Mouse (Mus musculus) gastrocnemius, postnatal 4 days (tissue): Measurements from ENCODE around the gene Setd4. TPM values are rescaled to one million over a fixed set of nuclear protein-coding genes. Genes with fewer than 3 reads are reported as not detected.
A peak's percentile ranks its signal among the peaks of the same experiment; 100 is the strongest.
"Not testable (repeated sequence)": the region's sequence is repeated elsewhere in the genome, so short reads cannot be mapped to it uniquely, and the experiment has no call there.

ENCODE experiments used
- DNase-seq, 2 experiments: peaks; one replicate each; pipeline ENCODE4 v3.0.0; 2021 to 2022; ENCODE audit warnings: low spot score in 2 of 2, mixed read lengths in 2 of 2
- long read RNA-seq, 2 experiments: library from polyadenylated mRNA; stranded (forward); transcript quantifications; one replicate each; pipeline ENCODE4 v2.0.0; 2021
- total RNA-seq, 2 experiments: library from RNA; stranded (reverse); gene quantifications; 2 replicates each; pipeline ENCODE4 v1.2.3; 2021

Setd4 gene
- 1 to 10 TPM; 2.4 to 3.7 TPM for total RNA-seq
- long read RNA-seq, experiment 1, partial matches to known transcripts = 0 of 2 reads
- long read RNA-seq, experiment 1, other reads (novel, unspliced or antisense) = 2 of 2 reads
- long read RNA-seq, experiment 2, partial matches to known transcripts = 0 of 4 reads
- long read RNA-seq, experiment 2, other reads (novel, unspliced or antisense) = 4 of 4 reads

DNA sequence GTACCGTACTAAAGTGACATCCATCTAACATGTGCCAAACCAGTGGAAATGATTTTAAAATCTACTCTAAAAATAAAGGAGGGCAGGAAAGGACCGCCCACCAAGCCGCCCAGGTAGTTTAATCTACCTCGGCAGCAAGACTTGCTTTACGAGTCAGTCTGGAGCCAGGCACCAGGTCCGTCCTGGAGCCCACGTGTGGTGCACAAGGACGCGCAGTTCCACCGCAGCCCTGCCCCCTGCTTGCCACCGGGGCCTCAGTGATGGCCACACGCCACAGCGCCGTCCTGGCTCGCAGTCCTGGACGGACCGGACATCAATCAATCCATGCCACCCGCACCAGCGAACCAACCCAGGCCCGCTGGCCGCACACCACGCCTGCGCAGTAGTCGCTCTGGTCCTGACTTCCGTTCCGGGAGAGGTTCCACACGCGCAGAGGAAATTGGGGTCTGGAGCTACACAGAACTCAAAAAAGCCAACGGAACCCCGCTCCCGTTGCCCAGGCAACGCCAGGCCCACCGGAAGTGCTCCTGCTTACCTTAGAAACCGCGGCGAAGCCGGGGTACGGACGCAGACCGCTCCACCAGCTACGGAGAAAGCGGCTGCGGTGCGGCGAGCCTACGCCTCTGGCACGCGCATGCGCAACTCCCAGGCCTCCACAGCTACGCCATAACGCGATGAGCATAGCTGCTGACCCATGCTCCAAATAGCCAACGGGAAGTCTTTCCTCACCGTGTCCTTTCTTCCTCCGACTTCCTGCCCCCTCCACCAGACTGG, at the start of gene Setd4:
TSS of gene Setd4 (minus strand) at position 625 of the 774 bp plus-strand sequence.
- peak; percentile 79 to 92 for DNase-seq

DNA sequence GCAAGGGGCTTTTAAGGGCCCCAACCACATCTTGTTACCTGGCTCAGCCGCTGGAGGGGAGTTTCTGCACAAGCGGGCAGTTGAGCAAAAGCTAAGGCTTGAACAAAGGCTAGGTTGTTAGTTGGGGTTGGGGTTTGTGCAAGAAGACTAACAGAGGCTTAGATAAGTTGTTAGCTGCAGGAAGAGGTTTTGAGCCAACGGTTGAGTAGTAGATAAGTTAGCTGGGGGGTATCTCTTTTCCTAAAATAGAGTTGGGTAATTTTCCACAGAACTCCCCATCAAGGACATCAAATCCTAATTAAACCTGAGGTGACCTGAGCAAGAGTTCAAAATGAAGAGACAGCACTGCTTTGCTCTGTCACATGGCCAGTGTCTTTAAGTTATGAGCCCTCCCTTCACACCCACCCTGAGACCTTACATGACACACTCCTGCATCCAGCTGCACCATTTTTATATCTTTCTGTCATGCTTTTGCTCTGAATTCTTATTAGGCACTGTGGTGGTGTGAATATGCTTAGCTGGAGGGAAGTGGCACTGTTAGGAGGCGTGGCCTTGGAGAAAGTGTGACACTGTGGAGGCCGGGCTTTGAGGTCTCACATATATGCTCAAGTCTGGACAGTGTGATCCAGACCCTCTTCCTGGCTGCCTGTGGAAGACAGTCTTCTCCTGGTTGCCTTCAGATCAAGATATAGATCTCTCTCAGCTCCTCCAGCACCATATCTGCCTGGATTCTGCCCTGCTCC, 44.7 kb upstream of the Setd4 start:
- DNase-seq = no peak

DNA sequence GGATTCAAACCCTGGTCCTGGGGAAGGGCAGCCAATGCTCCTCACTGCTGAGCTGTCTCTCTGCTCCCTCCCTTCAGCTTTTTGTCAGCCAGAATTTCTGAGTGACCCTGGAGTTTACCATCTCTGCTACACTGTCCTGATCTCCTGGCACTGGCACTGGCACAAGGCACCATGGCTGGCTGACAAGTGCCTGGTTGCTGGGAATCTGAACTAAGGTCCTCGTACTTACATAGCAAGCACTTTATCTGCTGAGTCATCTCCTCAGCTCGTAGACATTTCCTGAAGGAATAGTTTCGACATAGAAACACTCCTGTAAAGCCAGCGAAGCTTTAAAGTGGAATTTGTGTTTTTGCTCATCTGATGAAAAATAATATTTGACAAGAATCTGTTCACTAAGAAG, 40.1 kb upstream of the Setd4 start:
- no peak for DNase-seq

DNA sequence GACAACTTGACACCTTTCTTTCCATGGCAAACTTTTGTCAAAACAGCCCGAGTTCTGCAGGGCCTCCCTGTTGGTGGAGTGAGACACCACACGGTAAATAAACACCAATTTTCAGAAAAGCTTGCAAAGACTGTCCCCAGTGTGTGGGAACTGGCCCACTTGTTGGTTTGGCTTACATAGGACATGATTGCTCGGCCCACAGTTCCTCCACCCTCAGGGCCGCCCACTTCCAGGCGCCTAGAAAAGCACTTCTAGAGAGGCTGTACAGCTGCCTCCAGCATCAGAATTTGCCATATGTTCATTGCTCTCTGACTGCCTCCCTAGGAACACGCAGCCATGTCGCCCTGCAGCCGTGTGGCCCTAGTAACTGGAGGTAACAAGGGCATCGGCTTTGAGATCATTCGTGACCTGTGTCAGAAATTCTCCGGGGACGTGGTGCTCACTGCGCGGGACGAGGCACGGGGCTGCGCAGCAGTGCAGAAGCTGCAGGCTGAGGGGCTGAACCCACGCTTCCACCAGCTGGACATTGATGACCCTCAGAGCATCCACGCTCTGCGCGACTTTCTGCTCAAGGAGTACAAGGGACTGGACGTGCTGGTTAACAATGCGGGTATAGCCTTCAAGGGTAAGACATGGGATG, 24.0 kb upstream of the Setd4 start, which contains the start of gene Gm5678:
TSS of gene Gm5678 (plus strand) at position 337 of the 640 bp plus-strand sequence.
- DNase-seq = no peak

DNA sequence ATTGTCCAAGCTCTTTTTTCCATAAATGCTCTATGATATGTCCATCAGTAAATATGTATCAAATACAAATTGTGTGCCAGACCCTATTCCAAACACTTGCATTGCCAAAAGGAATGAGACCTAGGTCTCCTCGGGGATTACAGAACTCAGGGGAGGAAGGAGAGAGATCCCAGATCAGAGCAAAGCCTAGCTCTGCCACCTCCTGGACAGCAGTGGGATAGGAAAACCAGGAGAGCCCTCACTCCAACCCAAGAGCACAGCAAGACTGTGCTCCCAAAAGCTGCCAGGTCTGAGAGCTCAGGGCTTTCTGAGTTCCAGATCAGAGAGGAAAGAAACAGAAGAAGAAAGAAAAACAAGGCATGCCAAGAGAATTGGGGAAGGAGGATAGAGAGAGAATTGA, 22.9 kb upstream of the Setd4 start:
- DNase-seq = no peak

DNA sequence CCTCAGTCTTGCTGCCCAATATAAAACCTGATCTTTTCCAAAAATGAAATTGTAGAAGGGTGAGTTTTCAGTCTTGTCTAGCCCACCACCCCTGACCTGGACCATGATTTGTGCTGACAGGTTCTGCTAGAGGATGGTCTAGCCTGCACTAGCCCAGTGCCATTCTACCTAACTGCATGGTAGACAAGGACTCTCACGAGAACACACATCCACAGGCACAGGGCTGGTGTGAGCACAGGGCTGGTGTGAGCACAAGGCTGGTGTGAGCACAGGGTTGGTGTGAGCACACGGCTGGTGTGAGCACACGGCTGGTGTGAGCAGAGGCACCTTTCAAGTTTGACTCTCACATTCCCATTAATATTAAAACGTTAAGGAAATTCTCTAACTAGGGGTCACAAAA, 20.8 kb upstream of the Setd4 start:
- no peak for DNase-seq

DNA sequence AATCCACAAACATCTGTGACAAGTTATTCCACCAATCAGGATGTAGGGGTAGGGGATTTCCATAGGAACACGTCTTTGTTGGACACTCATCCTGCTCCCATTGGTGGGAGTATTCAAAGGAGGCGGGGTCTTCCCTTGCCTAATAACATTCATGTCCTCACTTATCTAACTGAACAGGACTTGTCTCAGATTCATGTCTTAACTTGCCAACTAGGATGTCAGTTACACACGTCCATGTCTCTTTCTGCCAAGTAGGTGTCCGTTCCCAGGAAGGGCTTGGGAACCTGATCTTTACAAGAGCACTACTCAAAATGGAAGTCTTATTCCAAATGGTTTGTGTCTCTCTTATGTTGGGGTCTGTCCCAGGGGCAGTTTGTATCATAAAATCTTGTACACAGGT, 19.9 kb upstream of the Setd4 start:
- not testable (repeated sequence) for DNase-seq

DNA sequence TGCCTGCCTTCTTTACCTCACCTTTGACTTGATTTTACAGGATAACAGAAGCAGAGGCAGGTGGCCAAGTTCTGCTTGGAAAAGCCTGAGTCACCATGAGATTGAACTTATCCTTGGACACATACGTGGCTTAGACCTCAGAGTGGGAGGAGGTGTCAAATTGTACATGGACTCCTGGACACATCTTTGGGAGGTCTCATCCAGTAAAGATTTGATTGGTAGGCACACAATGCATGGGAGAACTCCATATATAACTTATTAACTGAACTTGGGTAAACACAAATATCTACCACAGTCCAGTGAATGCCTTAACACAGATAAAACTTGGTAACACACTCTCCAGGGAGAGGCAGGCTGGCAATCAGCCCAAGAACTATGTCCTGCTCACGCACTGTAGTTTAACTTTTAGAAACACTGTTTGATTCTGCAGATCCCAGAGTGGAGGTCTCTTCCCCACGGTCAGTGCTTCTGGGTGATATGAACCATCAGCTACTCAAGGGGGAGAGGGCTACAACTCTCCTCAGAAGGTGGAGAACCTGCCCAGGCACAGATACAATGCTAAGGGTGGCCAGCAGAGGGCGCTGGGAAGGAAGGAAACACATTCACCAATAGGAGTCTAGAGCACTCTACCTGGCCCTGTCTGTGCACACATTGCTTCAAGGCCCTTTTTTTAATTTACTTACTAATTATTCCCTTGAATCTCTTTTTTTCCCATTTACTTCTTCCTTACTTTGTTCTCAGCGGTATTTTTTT, 11.4 kb upstream of the Setd4 start:
- peak; percentile 42 to 48 for DNase-seq

DNA sequence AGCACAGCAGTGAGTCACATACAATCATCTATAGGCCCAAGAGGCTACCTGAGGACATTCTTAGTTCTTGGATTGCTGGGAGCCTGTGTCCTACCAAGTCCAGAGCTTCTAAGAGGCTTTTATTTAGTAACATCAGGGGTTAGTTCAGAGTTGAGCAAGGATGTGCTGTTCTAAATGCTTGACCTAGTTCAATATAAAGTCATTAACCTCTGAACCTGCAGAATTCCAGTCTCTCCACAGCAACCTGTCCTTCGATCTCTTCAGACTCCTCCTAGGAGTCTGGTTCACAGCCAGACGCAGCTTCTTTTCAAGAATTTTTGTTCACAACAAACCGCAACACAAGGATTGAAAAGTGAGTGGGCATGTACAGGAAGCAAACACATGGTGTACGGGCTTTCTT, 7.1 kb upstream of the Setd4 start:
- no peak for DNase-seq

DNA sequence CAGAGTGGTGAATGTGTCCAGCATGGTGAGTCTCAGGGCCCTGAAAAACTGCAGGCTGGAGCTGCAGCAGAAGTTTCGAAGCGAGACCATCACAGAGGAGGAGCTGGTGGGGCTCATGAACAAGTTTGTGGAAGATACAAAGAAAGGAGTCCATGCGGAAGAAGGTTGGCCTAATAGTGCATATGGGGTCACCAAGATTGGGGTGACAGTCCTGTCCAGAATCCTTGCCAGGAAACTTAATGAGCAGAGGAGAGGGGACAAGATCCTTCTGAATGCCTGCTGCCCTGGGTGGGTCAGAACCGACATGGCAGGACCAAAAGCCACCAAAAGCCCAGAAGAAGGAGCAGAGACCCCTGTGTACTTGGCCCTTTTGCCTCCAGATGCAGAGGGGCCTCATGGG, 5.9 kb upstream of the Setd4 start:
- DNase-seq = no peak

DNA sequence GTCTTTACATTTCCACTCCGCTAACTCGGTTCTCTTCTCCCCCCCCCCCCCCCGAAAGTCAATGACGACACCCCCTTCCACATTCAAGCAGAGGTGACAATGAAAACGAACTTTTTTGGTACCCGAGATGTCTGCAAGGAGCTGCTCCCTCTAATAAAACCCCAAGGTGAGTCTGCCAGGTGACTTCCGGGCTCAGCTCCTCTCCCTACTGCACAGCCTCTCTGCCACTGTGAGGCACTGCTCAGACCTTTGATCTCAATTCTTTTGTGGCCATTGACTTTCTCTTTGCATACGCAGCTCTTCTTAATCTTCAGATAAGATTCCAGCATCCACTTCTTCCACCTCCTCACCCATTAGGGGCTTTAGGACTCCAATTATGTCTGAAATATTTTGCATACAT, 4.9 kb upstream of the Setd4 start:
- DNase-seq = no peak

DNA sequence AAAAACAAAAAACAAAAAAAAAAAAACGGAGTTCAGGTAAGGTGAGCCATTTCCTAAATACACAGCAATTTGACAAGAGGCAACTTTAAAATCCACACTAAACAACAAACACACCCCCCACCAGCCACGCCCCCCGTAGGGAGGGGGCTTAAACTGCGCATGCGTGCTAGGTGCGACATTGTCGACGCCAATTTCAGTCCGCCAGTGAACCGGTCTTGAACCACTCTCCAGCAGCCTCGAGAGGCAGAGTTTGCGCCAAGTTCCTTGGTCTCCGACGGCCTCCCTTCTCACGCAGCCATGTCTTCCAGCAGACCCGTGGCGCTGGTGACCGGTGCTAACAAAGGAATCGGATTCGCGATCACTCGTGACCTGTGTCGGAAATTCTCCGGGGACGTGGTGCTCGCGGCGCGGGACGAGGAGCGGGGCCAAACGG, 3.8 kb upstream of the Setd4 start:
- DNase-seq = peak; percentile 77 to 82

DNA sequence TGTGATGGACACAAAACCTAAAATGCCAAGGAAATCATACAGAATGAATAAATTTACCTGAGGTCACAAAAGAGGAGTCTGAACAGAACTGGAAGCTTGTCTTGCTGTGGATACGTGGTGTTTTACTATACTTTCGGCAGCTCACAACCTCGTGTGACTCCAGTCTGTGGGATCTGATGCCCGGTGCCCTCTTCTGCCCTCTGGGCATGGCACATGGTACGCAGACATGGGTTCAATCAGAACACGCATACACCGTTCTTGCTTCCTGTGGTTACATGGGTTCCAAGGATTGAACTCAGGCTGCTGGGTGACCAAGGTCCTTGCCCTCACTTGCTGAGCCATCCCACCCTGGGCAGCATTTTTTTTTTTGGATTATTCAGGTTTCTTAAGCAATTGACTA, 2.3 kb upstream of the Setd4 start:
- DNase-seq = no peak

DNA sequence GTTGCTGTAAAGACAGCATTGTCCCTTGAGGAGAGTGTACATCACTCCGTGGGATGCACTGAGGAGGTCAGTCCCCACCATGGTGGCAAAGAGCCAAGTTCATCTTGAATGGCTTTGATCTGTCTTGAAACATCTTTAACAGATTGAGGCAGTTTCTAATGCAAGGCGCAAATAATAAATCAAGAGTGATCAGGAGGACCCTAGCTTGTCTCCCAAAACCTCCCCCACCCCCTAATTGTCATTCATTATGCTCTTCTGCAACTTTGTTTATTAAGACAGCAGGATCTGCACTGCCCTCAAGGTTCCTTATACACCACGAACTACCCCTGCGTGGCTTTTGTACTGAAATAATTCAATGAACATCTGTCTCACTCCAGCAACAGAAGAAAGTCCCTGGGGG, 1.7 kb upstream of the Setd4 start, which contains the start of gene Cbr1:
TSS of gene Cbr1 (plus strand) at position 301 of the 400 bp plus-strand sequence.
- DNase-seq = no peak

DNA sequence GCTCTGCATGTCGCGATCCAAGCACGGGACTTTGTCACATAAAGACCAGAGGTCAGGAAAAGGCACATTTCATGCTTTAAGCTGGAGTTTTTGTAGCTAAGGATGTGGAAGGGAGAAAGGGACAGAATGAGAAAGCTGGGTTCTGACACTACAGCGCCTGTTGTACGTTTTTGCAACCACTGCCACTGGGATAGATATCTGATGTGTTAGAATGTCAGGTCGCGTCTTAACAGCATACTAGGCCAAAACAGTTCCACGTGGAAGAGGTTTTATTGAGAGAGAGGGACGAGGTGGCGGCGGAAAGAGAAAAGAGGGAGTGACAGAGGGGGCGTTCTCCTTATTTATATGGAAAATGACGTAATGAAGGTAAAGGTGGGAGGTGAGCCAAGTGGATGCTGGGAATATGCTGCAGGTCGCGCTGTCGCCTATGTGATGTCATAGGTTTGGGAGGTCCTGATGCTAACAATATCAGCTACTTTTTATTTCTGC, 662 bp upstream of the Setd4 start:
- DNase-seq = no peak

DNA sequence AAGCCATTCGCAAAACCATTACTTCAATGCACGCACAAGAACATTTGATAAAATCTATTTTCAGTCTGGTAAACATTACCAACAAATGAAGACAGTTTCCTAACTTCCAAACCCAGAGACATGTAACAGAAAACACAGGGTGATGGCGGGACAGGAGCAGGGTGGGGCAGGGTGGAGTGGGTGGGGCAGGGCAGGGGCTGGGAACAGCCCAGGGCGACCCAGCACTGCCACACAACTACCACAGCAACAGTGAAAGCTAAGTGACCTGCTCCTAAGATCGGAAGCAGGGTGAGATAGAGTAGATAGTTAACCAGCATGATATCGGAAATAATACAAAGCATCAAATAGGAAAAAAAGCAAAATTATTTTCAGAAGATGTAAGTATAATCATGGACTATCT, 4.4 kb downstream of the Setd4 start:
- DNase-seq = no peak

DNA sequence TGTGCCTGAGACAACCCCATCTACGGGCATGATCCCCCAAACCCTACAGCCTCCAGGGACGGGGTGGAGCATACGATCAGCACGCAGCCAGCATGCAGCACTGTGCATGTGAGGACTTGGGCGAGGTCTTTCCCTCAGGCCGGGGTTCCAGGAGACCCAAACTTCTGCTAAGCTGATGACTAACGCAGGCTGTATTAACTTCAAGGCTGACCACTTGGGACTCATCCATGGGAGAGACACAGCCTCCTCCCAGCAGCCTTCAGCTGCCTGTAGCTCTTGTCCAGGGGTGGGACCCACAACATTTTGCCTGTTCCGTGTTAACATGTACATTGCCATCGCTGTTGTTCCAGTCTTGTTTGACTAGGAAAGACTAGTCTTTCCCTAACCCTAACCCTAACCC, 6.3 kb downstream of the Setd4 start:
- no peak for DNase-seq

DNA sequence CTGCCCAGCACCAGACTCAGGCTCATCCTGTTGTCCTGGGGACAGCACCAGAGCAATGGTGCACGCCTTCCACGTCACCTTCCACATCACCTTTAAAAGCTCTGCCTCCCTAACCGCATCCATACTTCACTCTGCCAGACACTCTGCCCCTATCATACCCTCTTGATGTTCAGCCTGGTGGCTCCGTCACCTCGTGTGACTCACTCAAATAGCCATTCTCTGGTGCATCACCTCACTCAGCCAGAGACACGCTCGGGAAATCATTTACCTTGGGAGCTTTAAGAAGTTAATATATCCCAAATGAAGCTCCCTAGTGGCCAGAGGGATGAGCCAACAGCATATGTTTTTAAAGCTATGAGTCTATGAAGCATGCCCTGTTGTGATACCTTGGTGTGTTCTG, 7.1 kb downstream of the Setd4 start:
- DNase-seq = no peak

DNA sequence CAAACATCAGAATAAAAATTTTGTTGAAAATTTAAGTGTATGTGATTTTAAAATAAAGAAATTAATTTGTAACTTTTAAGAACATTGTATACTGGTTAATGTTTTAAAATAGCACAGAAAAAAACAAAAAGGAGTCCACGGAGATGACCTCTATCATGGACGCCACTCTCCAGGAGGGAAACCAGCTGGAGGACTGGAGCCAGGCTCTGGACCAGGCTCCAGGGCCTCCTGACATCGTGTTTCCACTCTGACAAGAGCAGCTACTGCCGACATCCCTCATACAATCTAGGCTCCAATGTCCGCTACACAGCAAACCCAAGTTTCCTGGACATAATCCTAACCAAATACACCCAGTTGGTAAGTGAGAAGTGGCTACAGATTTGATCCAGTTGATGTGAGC, 8.1 kb downstream of the Setd4 start:
- DNase-seq = no peak

DNA sequence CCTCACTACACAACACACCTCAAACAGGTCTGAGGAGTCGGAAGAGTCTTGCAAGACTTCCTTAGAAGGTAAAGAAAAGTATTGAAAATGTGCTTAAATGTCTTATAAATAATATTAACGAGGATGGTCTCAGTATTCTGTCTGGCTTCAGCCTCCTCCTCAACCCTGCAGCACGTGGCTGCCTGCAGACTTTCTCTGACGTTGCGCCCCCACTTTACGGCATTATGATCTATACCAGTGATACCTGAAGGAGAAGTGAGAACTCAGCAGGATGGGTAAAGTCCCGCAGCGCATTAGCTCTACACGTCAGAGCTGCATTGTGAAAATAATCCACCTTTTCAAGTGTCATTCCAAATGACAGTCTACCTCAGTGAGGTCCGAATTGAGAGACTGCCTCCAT, 9.4 kb downstream of the Setd4 start:
- no peak for DNase-seq

DNA sequence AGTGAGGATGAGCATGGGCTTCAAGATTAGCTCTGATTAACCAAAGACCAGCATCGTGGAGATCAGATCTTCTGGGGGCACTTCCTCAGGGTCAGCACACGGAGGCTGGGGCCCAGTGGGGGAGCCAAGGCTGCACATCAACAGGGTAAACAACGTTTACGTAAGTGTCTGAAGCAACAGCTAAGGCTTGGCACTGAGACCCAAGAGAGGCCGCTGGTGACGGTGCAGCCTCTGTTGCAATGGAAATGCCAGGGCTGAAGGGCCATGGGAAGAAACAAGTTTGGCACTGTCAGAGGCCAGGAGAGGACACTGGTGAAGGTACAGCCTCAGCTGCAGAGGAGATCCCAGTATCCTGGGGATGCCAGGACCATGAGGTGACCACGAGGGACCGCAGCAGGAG, 10.5 kb downstream of the Setd4 start:
- no peak for DNase-seq
